Mouse (Mus musculus): ENCODE data around the gene Ntf3. TPM values are rescaled to one million over a fixed set of nuclear protein-coding genes. Genes with fewer than 3 reads are reported as not detected.

Gene Ntf3
- polyA plus RNA-seq, 1 experiment: not detected

GRCm38 (mm10) chr6:126154372-126154982 is 12.2 kb downstream of the Ntf3 start:
- no peak overlapping the region for H3K27ac ChIP-seq (ENCODE audit: control insufficient read depth, insufficient read depth, low read depth, low read length, poor library complexity)
- 36% methylated on average over 8 of the region's 8 CpGs for WGBS
- no peak for TF ChIP-seq CTCF (IDR thresholded peaks at IDR 0.05; ENCODE audit: control insufficient read depth, insufficient read depth, low read length)
- no peak overlapping the region for H3K4me3 ChIP-seq (replicated peaks; ENCODE audit: control insufficient read depth, low read depth, low read length)
- H3K4me1 ChIP-seq (ENCODE audit: control insufficient read depth, insufficient read depth, low read length): no peaks in the 10 kb centered on the region

GRCm38 (mm10) chr6:126153154-126153553 is 13.6 kb downstream of the Ntf3 start:
- WGBS: 50% methylated on average over 2 of the region's 2 CpGs
- Histone ChIP-seq H3K4me1 (ENCODE audit: control insufficient read depth, insufficient read depth, low read length) (no peaks in the 10 kb centered on the region), H3K4me3 (replicated peaks; ENCODE audit: control insufficient read depth, low read depth, low read length) (no peak overlapping the region), H3K27ac (ENCODE audit: control insufficient read depth, insufficient read depth, low read depth, low read length, poor library complexity) (no peak overlapping the region)
- TF ChIP-seq POLR2A (IDR thresholded peaks at IDR 0.05; ENCODE audit: borderline replicate concordance, control insufficient read depth, low read depth, low read length): no peak
- no peak for TF ChIP-seq CTCF (IDR thresholded peaks at IDR 0.05; ENCODE audit: control insufficient read depth, insufficient read depth, low read length)

GRCm38 (mm10) chr6:126143659-126144058 is 23.1 kb downstream of the Ntf3 start:
- TF ChIP-seq CTCF (IDR thresholded peaks at IDR 0.05; ENCODE audit: control insufficient read depth, insufficient read depth, low read length): no peak
- no peak for TF ChIP-seq POLR2A (IDR thresholded peaks at IDR 0.05; ENCODE audit: borderline replicate concordance, control insufficient read depth, low read depth, low read length)
- no peak overlapping the region for H3K4me3 ChIP-seq (replicated peaks; ENCODE audit: control insufficient read depth, low read depth, low read length)
- no peaks in the 10 kb centered on the region for H3K4me1 ChIP-seq (ENCODE audit: control insufficient read depth, insufficient read depth, low read length)
- WGBS: 62% methylated on average over 5 of the region's 5 CpGs
- no peak overlapping the region for H3K27ac ChIP-seq (ENCODE audit: control insufficient read depth, insufficient read depth, low read depth, low read length, poor library complexity)

GRCm38 (mm10) chr6:126142741-126143140 is 24.0 kb downstream of the Ntf3 start:
- Histone ChIP-seq H3K4me1 (ENCODE audit: control insufficient read depth, insufficient read depth, low read length) (no peaks in the 10 kb centered on the region), H3K27ac (ENCODE audit: control insufficient read depth, insufficient read depth, low read depth, low read length, poor library complexity) (no peak overlapping the region), H3K4me3 (replicated peaks; ENCODE audit: control insufficient read depth, low read depth, low read length) (no peak overlapping the region)
- 66% methylated on average over 3 of the region's 3 CpGs for WGBS
- TF ChIP-seq POLR2A (IDR thresholded peaks at IDR 0.05; ENCODE audit: borderline replicate concordance, control insufficient read depth, low read depth, low read length): no peak
- no peak for TF ChIP-seq CTCF (IDR thresholded peaks at IDR 0.05; ENCODE audit: control insufficient read depth, insufficient read depth, low read length)

GRCm38 (mm10) chr6:126142021-126142554 is 24.6 kb downstream of the Ntf3 start:
- WGBS: 36% methylated on average over 8 of the region's 8 CpGs
- Histone ChIP-seq H3K4me3 (replicated peaks; ENCODE audit: control insufficient read depth, low read depth, low read length) (no peak overlapping the region), H3K4me1 (ENCODE audit: control insufficient read depth, insufficient read depth, low read length) (no peaks in the 10 kb centered on the region), H3K27ac (ENCODE audit: control insufficient read depth, insufficient read depth, low read depth, low read length, poor library complexity) (no peak overlapping the region)
- TF ChIP-seq POLR2A (IDR thresholded peaks at IDR 0.05; ENCODE audit: borderline replicate concordance, control insufficient read depth, low read depth, low read length) (no peak), CTCF (IDR thresholded peaks at IDR 0.05; ENCODE audit: control insufficient read depth, insufficient read depth, low read length) (no peak)

- Histone ChIP-seq H3K27ac (ENCODE audit: control insufficient read depth, insufficient read depth, low read depth, low read length, poor library complexity) (no peak overlapping the region), H3K4me3 (replicated peaks; ENCODE audit: control insufficient read depth, low read depth, low read length) (no peak overlapping the region), H3K4me1 (ENCODE audit: control insufficient read depth, insufficient read depth, low read length) (no peaks in the 10 kb centered on the region)
- WGBS: 58% methylated on average over 13 of the region's 13 CpGs
- no peak for TF ChIP-seq CTCF (IDR thresholded peaks at IDR 0.05; ENCODE audit: control insufficient read depth, insufficient read depth, low read length)
- TF ChIP-seq POLR2A (IDR thresholded peaks at IDR 0.05; ENCODE audit: borderline replicate concordance, control insufficient read depth, low read depth, low read length): no peak
Measured at GRCm38 (mm10) chr6:126141472-126141871, 25.2 kb downstream of the Ntf3 start.

GRCm38 (mm10) chr6:126140961-126141360 is 25.7 kb downstream of the Ntf3 start:
- Histone ChIP-seq H3K4me3 (replicated peaks; ENCODE audit: control insufficient read depth, low read depth, low read length) (no peak overlapping the region), H3K27ac (ENCODE audit: control insufficient read depth, insufficient read depth, low read depth, low read length, poor library complexity) (no peak overlapping the region), H3K4me1 (ENCODE audit: control insufficient read depth, insufficient read depth, low read length) (no peaks in the 10 kb centered on the region)
- 72% methylated on average over 6 of the region's 6 CpGs for WGBS
- TF ChIP-seq CTCF (IDR thresholded peaks at IDR 0.05; ENCODE audit: control insufficient read depth, insufficient read depth, low read length): no peak
- no peak for TF ChIP-seq POLR2A (IDR thresholded peaks at IDR 0.05; ENCODE audit: borderline replicate concordance, control insufficient read depth, low read depth, low read length)

GRCm38 (mm10) chr6:126140416-126140815 is 26.3 kb downstream of the Ntf3 start:
- TF ChIP-seq CTCF (IDR thresholded peaks at IDR 0.05; ENCODE audit: control insufficient read depth, insufficient read depth, low read length) (no peak), POLR2A (IDR thresholded peaks at IDR 0.05; ENCODE audit: borderline replicate concordance, control insufficient read depth, low read depth, low read length) (no peak)
- WGBS: 53% methylated on average over 2 of the region's 2 CpGs
- no peak overlapping the region for H3K27ac ChIP-seq (ENCODE audit: control insufficient read depth, insufficient read depth, low read depth, low read length, poor library complexity)
- no peaks in the 10 kb centered on the region for H3K4me1 ChIP-seq (ENCODE audit: control insufficient read depth, insufficient read depth, low read length)
- no peak overlapping the region for H3K4me3 ChIP-seq (replicated peaks; ENCODE audit: control insufficient read depth, low read depth, low read length)

Measured in bone marrow, adult 2 months (tissue).